Mouse (Mus musculus): ENCODE data around the gene Oprd1. TPM values are rescaled to one million over a fixed set of nuclear protein-coding genes. Genes with fewer than 3 reads are reported as not detected.

Oprd1 gene
- polyA plus RNA-seq, 1 experiment from 2014 or later, result not detected

DNA sequence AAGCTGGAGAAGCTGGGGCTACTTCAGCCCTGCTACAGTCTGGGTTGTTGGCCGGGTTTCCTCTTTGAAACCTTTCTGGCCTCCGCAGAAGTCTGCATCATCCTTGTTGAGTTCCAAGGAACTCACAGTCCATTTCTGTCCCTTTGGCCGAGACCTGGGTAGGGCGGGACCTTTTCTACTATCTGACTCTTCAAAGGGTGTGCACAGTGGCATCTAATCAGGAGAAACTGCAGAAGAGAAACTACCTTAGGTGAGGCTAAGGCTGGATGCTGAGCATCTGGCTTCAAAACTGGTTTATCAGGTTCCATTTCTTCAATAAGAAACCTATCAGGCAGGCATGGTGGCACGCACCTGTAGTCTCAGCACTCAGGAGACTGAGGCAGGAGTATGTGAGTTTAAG lies 79.7 kb downstream of the Oprd1 start:
- Histone ChIP-seq H3K9me3 (ENCODE audit: control insufficient read depth, low read length) (no peaks in the 10 kb centered on the region), H3K4me3 (ENCODE audit: low read depth, low read length) (no peak overlapping the region), H3K27ac (ENCODE audit: low read depth, low read length) (no peak overlapping the region), H3K36me3 (ENCODE audit: control insufficient read depth, insufficient read depth, low read length) (no peaks in the 10 kb centered on the region), H3K9ac (ENCODE audit: low read depth, low read length) (no peak overlapping the region), H3K27me3 (ENCODE audit: control insufficient read depth, insufficient read depth, low read length) (no peaks in the 10 kb centered on the region), H3K4me1 (replicated peaks; ENCODE audit: control insufficient read depth, insufficient read depth, low read length) (no peaks in the 10 kb centered on the region), H3K4me2 (replicated peaks; ENCODE audit: low read depth, low read length) (no peak overlapping the region)
- no peak for DNase-seq (ENCODE audit: low spot score)
- no peak for ATAC-seq (ENCODE audit: low FRiP score)
- 92% methylated on average over 5 of the region's 5 CpGs for WGBS

GRCm38 (mm10) chr4:132062934-132063884 lies 81.1 kb downstream of the Oprd1 start:
- H3K36me3 ChIP-seq (ENCODE audit: control insufficient read depth, insufficient read depth, low read length), result no peaks in the 10 kb centered on the region
- no peak for ATAC-seq (ENCODE audit: low FRiP score)
- no peak overlapping the region for H3K9ac ChIP-seq (ENCODE audit: low read depth, low read length)
- no peaks in the 10 kb centered on the region for H3K4me1 ChIP-seq (replicated peaks; ENCODE audit: control insufficient read depth, insufficient read depth, low read length)
- no peaks in the 10 kb centered on the region for H3K27me3 ChIP-seq (ENCODE audit: control insufficient read depth, insufficient read depth, low read length)
- no peak overlapping the region for H3K27ac ChIP-seq (ENCODE audit: low read depth, low read length)
- no peaks in the 10 kb centered on the region for H3K9me3 ChIP-seq (ENCODE audit: control insufficient read depth, low read length)
- H3K4me2 ChIP-seq (replicated peaks; ENCODE audit: low read depth, low read length), result no peak overlapping the region
- WGBS, result 84% methylated on average over 17 of the region's 17 CpGs
- H3K4me3 ChIP-seq (ENCODE audit: low read depth, low read length), result no peak overlapping the region
- DNase-seq (ENCODE audit: low spot score), result no peak

GRCm38 (mm10) chr4:132062289-132062688 lies 82.0 kb downstream of the Oprd1 start:
- no peak overlapping the region for H3K4me2 ChIP-seq (replicated peaks; ENCODE audit: low read depth, low read length)
- no peaks in the 10 kb centered on the region for H3K27me3 ChIP-seq (ENCODE audit: control insufficient read depth, insufficient read depth, low read length)
- no peak overlapping the region for H3K9ac ChIP-seq (ENCODE audit: low read depth, low read length)
- H3K9me3 ChIP-seq (ENCODE audit: control insufficient read depth, low read length), result no peaks in the 10 kb centered on the region
- H3K4me1 ChIP-seq (replicated peaks; ENCODE audit: control insufficient read depth, insufficient read depth, low read length), result no peaks in the 10 kb centered on the region
- no peaks in the 10 kb centered on the region for H3K36me3 ChIP-seq (ENCODE audit: control insufficient read depth, insufficient read depth, low read length)
- DNase-seq (ENCODE audit: low spot score), result no peak
- H3K27ac ChIP-seq (ENCODE audit: low read depth, low read length), result no peak overlapping the region
- no peak overlapping the region for H3K4me3 ChIP-seq (ENCODE audit: low read depth, low read length)
- WGBS, result 79% methylated on average over 8 of the region's 8 CpGs
- ATAC-seq (ENCODE audit: low FRiP score), result no peak

Other genes with a start within 250 kb of the Oprd1 start
- 0.60 and 0.67 TPM in 2 replicates for gene Tmem200b, start 222.7 kb downstream of the Oprd1 start, polyA plus RNA-seq (2014; fragmentation: Nextera tagmentation; extraction: Ambion mirVana)
- 0.06 and 0.08 TPM in 2 replicates for gene Gm10300, start 69.8 kb downstream of the Oprd1 start, polyA plus RNA-seq (2014; fragmentation: Nextera tagmentation; extraction: Ambion mirVana)
- gene Epb41, start 69.2 kb downstream of the Oprd1 start, polyA plus RNA-seq (2014; fragmentation: Nextera tagmentation; extraction: Ambion mirVana), result 208 and 223 TPM in 2 replicates
- 161 TPM in 2 replicates for gene Ythdf2, start 67.8 kb upstream of the Oprd1 start, polyA plus RNA-seq (2014; fragmentation: Nextera tagmentation; extraction: Ambion mirVana)
- 38.4 and 41.4 TPM in 2 replicates for gene Gmeb1, start 117.1 kb upstream of the Oprd1 start, polyA plus RNA-seq (2014; fragmentation: Nextera tagmentation; extraction: Ambion mirVana)
- gene Taf12, start 129.9 kb upstream of the Oprd1 start, polyA plus RNA-seq (2014; fragmentation: Nextera tagmentation; extraction: Ambion mirVana), result 60.5 and 65.0 TPM in 2 replicates
- 0.39 and 0.61 TPM in 2 replicates for gene Rab42, start 158.9 kb upstream of the Oprd1 start, polyA plus RNA-seq (2014; fragmentation: Nextera tagmentation; extraction: Ambion mirVana)
- 85.6 and 87.0 TPM in 2 replicates for gene Trnau1ap, start 185.1 kb upstream of the Oprd1 start, polyA plus RNA-seq (2014; fragmentation: Nextera tagmentation; extraction: Ambion mirVana)
- gene Rcc1, start 209.1 kb upstream of the Oprd1 start, polyA plus RNA-seq (2014; fragmentation: Nextera tagmentation; extraction: Ambion mirVana), result 51.3 and 53.6 TPM in 2 replicates